Mouse (Mus musculus): ENCODE results near the gene Srarp. TPM values are rescaled to one million over a fixed set of nuclear protein-coding genes. Genes with fewer than 3 reads are reported as not detected.

Srarp gene
- polyA plus RNA-seq, 1 experiment = not detected

GRCm38 (mm10) chr4:141461088-141461487, 25.2 kb upstream of the Srarp start:
- no peak overlapping the region for H3K27ac ChIP-seq (ENCODE audit: insufficient read depth, low read depth, low read length)
- WGBS = 26% methylated on average over 12 of the region's 12 CpGs
- TF ChIP-seq CTCF (IDR thresholded peaks at IDR 0.05; ENCODE audit: insufficient read depth, low read depth, low read length) = no peak
- TF ChIP-seq POLR2A (IDR thresholded peaks at IDR 0.05; ENCODE audit: insufficient read depth, low read depth, low read length) = no peak
- H3K4me1 ChIP-seq (ENCODE audit: control insufficient read depth, insufficient read depth, low read length) = peaks cover 22% of the 10 kb centered on the region
- H3K4me3 ChIP-seq (ENCODE audit: insufficient read depth, low read depth, low read length) = no peak overlapping the region

GRCm38 (mm10) chr4:141460481-141460880, 24.6 kb upstream of the Srarp start:
- H3K4me1 ChIP-seq (ENCODE audit: control insufficient read depth, insufficient read depth, low read length) = peaks cover 29% of the 10 kb centered on the region
- H3K27ac ChIP-seq (ENCODE audit: insufficient read depth, low read depth, low read length) = no peak overlapping the region
- H3K4me3 ChIP-seq (ENCODE audit: insufficient read depth, low read depth, low read length) = no peak overlapping the region
- WGBS = 86% methylated on average over 4 of the region's 4 CpGs
- TF ChIP-seq POLR2A (IDR thresholded peaks at IDR 0.05; ENCODE audit: insufficient read depth, low read depth, low read length) = no peak
- no peak for TF ChIP-seq CTCF (IDR thresholded peaks at IDR 0.05; ENCODE audit: insufficient read depth, low read depth, low read length)

- no peak overlapping the region for H3K4me3 ChIP-seq (ENCODE audit: insufficient read depth, low read depth, low read length)
- H3K4me1 ChIP-seq (ENCODE audit: control insufficient read depth, insufficient read depth, low read length) = peaks cover 36% of the 10 kb centered on the region
- no peak for TF ChIP-seq POLR2A (IDR thresholded peaks at IDR 0.05; ENCODE audit: insufficient read depth, low read depth, low read length)
- TF ChIP-seq CTCF (IDR thresholded peaks at IDR 0.05; ENCODE audit: insufficient read depth, low read depth, low read length) = no peak
- WGBS = 93% methylated on average over 9 of the region's 9 CpGs
- H3K27ac ChIP-seq (ENCODE audit: insufficient read depth, low read depth, low read length) = no peak overlapping the region
Observed at GRCm38 (mm10) chr4:141459766-141460165, 23.9 kb upstream of the Srarp start.

- Histone ChIP-seq H3K4me1 (ENCODE audit: control insufficient read depth, insufficient read depth, low read length) (peaks cover 40% of the 10 kb centered on the region), H3K4me3 (ENCODE audit: insufficient read depth, low read depth, low read length) (no peak overlapping the region), H3K27ac (ENCODE audit: insufficient read depth, low read depth, low read length) (no peak overlapping the region)
- no peak for TF ChIP-seq CTCF (IDR thresholded peaks at IDR 0.05; ENCODE audit: insufficient read depth, low read depth, low read length)
- 78% methylated on average over 3 of the region's 3 CpGs for WGBS
Observed at GRCm38 (mm10) chr4:141458888-141459287, 23.0 kb upstream of the Srarp start.

GRCm38 (mm10) chr4:141458236-141458635, 22.3 kb upstream of the Srarp start:
- Histone ChIP-seq H3K4me1 (ENCODE audit: control insufficient read depth, insufficient read depth, low read length) (peaks cover 43% of the 10 kb centered on the region), H3K27ac (ENCODE audit: insufficient read depth, low read depth, low read length) (no peak overlapping the region), H3K4me3 (ENCODE audit: insufficient read depth, low read depth, low read length) (no peak overlapping the region)
- WGBS = 39% methylated on average over 7 of the region's 7 CpGs
- TF ChIP-seq CTCF (IDR thresholded peaks at IDR 0.05; ENCODE audit: insufficient read depth, low read depth, low read length) (no peak), POLR2A (IDR thresholded peaks at IDR 0.05; ENCODE audit: insufficient read depth, low read depth, low read length) (no peak)

GRCm38 (mm10) chr4:141456193-141456938, 20.5 kb upstream of the Srarp start:
- Histone ChIP-seq H3K27ac (ENCODE audit: insufficient read depth, low read depth, low read length) (peak overlapping the region; percentile 74; the same call in 1 of the 2 replicates), H3K4me1 (ENCODE audit: control insufficient read depth, insufficient read depth, low read length) (peaks cover 41% of the 10 kb centered on the region), H3K4me3 (ENCODE audit: insufficient read depth, low read depth, low read length) (no peak overlapping the region)
- TF ChIP-seq CTCF (IDR thresholded peaks at IDR 0.05; ENCODE audit: insufficient read depth, low read depth, low read length) (no peak), POLR2A (IDR thresholded peaks at IDR 0.05; ENCODE audit: insufficient read depth, low read depth, low read length) (no peak)
- WGBS = 93% methylated on average over 14 of the region's 14 CpGs

- H3K4me1 ChIP-seq (ENCODE audit: control insufficient read depth, insufficient read depth, low read length) = peaks cover 35% of the 10 kb centered on the region
- H3K27ac ChIP-seq (ENCODE audit: insufficient read depth, low read depth, low read length) = peak overlapping the region; percentile 74
- no peak for TF ChIP-seq POLR2A (IDR thresholded peaks at IDR 0.05; ENCODE audit: insufficient read depth, low read depth, low read length)
- TF ChIP-seq CTCF (IDR thresholded peaks at IDR 0.05; ENCODE audit: insufficient read depth, low read depth, low read length) = no peak
- WGBS = 31% methylated on average over 4 of the region's 4 CpGs
- H3K4me3 ChIP-seq (ENCODE audit: insufficient read depth, low read depth, low read length) = no peak overlapping the region
Observed at GRCm38 (mm10) chr4:141455526-141455925, 19.6 kb upstream of the Srarp start.

- Histone ChIP-seq H3K4me1 (ENCODE audit: control insufficient read depth, insufficient read depth, low read length) (peaks cover 36% of the 10 kb centered on the region), H3K27ac (ENCODE audit: insufficient read depth, low read depth, low read length) (peak overlapping the region; percentile 74), H3K4me3 (ENCODE audit: insufficient read depth, low read depth, low read length) (no peak overlapping the region)
- no peak for TF ChIP-seq POLR2A (IDR thresholded peaks at IDR 0.05; ENCODE audit: insufficient read depth, low read depth, low read length)
- TF ChIP-seq CTCF (IDR thresholded peaks at IDR 0.05; ENCODE audit: insufficient read depth, low read depth, low read length) = no peak
- WGBS = 31% methylated on average over 14 of the region's 14 CpGs
Observed at GRCm38 (mm10) chr4:141454581-141455350, 18.9 kb upstream of the Srarp start.

- WGBS = 93% methylated on average over 9 of the region's 9 CpGs
- TF ChIP-seq POLR2A (IDR thresholded peaks at IDR 0.05; ENCODE audit: insufficient read depth, low read depth, low read length) (no peak), CTCF (IDR thresholded peaks at IDR 0.05; ENCODE audit: insufficient read depth, low read depth, low read length) (no peak)
- Histone ChIP-seq H3K4me3 (ENCODE audit: insufficient read depth, low read depth, low read length) (no peak overlapping the region), H3K27ac (ENCODE audit: insufficient read depth, low read depth, low read length) (no peak overlapping the region), H3K4me1 (ENCODE audit: control insufficient read depth, insufficient read depth, low read length) (peaks cover 32% of the 10 kb centered on the region)
Observed at GRCm38 (mm10) chr4:141451916-141452450, 16.1 kb upstream of the Srarp start.

Measured in olfactory bulb, adult 2 months (tissue).